Mouse (Mus musculus): ENCODE data around the gene Zdhhc5.

Zdhhc5 gene

GRCm38 (mm10) chr2:84649674-84650073, 65.3 kb downstream of the Zdhhc5 start:
- peak in 1 of 2 experiments; percentile 77 for DNase-seq (ENCODE audit: inconsistent age in 2 of 2, low spot score in 1 of 2)

GRCm38 (mm10) chr2:84648369-84648768, 66.6 kb downstream of the Zdhhc5 start:
- peak in 1 of 2 experiments; percentile 72 for DNase-seq (ENCODE audit: inconsistent age in 2 of 2, low spot score in 1 of 2)

- DNase-seq (ENCODE audit: inconsistent age in 2 of 2, low spot score in 1 of 2), result peak in 1 of 2 experiments; percentile 56
Observed at GRCm38 (mm10) chr2:84647051-84647568, 67.9 kb downstream of the Zdhhc5 start.

GRCm38 (mm10) chr2:84646138-84646537, 68.8 kb downstream of the Zdhhc5 start:
- no peak for DNase-seq (ENCODE audit: inconsistent age in 2 of 2, low spot score in 1 of 2)

GRCm38 (mm10) chr2:84640833-84641232, 74.1 kb downstream of the Zdhhc5 start:
- peak in 1 of 2 experiments; percentile 37 for DNase-seq (ENCODE audit: inconsistent age in 2 of 2, low spot score in 1 of 2)

- DNase-seq (ENCODE audit: inconsistent age in 2 of 2, low spot score in 1 of 2), result peak in 1 of 2 experiments; percentile 47
Observed at GRCm38 (mm10) chr2:84638428-84639220, 76.4 kb downstream of the Zdhhc5 start.
